Mouse (Mus musculus): ENCODE data around the gene Sirt5. TPM values are rescaled to one million over a fixed set of nuclear protein-coding genes. Genes with fewer than 3 reads are reported as not detected.

The Sirt5 gene
- 9.4 TPM for polyA plus RNA-seq (2015; fragmentation: Illumina TruSeq; extraction: RNeasy Lipid Tissue Mini Kit (QIAGEN cat#74804); ENCODE audit: insufficient read depth, low replicate concordance)

DNA sequence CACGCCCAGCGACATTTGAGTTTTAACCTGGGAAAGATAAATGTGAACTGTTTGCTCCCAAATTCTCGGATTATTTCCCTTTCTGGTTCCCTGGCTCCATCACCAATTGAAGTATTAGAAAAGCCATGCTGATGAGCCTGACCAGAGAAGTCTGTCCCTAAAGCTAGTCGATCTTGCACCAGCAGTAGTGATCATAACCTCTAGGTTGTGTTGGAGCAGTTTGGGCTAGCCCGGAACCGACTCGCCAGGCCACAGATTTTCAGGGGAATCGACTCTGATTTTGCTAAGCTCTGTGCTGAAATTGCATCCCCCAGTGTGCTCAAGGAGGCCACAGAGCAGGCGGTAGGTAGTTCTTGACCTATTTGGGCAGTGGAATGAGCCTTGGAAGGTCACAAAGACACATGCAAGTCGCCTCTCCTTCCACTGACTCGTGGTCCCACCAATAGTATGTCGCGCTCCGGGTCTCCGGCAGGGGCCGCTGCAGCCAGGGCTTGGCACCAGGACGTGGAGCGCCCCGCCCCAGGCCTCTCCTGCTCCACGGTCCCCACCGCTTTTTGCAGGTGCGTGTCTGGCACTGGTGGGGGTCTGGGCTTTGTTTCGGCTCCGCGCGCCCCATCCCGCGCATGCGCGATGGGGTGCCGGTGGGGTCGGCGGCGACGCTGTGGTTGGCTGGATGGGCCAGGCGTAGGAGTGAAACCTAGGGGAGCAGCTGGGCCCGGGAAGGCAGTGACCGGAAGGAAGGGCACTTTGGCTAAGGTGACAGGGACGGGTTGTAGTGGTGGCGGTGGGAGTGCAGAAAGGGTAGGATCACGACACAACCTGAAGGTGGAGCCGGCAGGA, at the start of gene Sirt5:
Gene Sirt5 (plus strand): TSS at position 512 of the 840 bp plus-strand sequence.

DNA sequence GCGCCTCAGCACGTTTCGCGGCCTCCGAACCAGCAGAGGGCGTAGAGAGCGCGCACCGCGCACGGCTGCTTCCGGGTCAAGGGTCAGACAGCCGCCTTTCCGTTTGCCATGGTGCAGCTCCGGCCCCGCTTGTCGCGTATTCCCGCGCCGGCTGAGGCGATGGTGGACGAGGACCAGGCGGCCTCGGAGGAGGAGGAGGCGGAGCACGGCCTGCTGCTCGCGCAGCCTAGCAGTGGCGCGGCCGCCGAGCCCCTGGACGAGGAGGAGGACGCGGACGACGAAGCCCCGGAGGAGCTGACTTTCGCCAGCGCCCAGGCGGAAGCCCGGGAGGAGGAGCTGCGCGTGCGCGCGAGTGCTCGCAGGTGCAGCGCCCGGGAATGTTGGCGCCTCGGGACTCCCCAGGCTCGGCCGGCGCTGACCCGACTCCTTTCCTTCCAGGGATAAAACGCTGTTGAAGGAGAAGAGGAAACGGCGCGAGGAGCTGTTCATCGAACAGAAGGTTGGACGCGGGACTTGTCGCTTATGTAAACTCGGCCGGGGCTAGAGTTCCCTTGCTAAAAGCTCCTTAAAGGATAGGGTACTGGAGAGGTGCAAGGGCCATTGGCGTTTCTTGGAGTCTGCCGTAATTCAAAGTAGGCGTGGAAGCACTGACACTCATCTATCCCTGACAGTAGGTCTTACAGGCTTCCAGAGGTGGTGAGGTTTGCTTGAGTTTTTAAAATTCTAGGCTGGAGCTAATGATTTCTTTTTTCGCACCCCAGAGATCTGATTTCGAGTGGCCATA, 33.2 kb downstream of the Sirt5 start, which contains the start of gene Nol7:
Gene Nol7 (plus strand): TSS at position 94 of the 784 bp plus-strand sequence.

Other genes starting within 250 kb of the Sirt5 start
- gene Tbc1d7, start 194.0 kb upstream of the Sirt5 start, polyA plus RNA-seq (2015; fragmentation: Illumina TruSeq; extraction: RNeasy Lipid Tissue Mini Kit (QIAGEN cat#74804); ENCODE audit: insufficient read depth, low replicate concordance), result 8.7 TPM
- gene Gfod1, start 61.3 kb upstream of the Sirt5 start, polyA plus RNA-seq (2015; fragmentation: Illumina TruSeq; extraction: RNeasy Lipid Tissue Mini Kit (QIAGEN cat#74804); ENCODE audit: insufficient read depth, low replicate concordance), result 4.5 TPM
- 305 TPM for gene Nol7, start 32.9 kb downstream of the Sirt5 start, polyA plus RNA-seq (2015; fragmentation: Illumina TruSeq; extraction: RNeasy Lipid Tissue Mini Kit (QIAGEN cat#74804); ENCODE audit: insufficient read depth, low replicate concordance)
- 94.8 TPM for gene Ranbp9, start 115.8 kb downstream of the Sirt5 start, polyA plus RNA-seq (2015; fragmentation: Illumina TruSeq; extraction: RNeasy Lipid Tissue Mini Kit (QIAGEN cat#74804); ENCODE audit: insufficient read depth, low replicate concordance)
- 32.6 TPM for gene Mcur1, start 194.7 kb downstream of the Sirt5 start, polyA plus RNA-seq (2015; fragmentation: Illumina TruSeq; extraction: RNeasy Lipid Tissue Mini Kit (QIAGEN cat#74804); ENCODE audit: insufficient read depth, low replicate concordance)

All from spleen, adult 10 weeks (tissue).